Mouse (Mus musculus) testis, postnatal 10 days (tissue): ENCODE measurements around the gene Pnmt.

Experiments
- DNase-seq: peaks from one replicate; pipeline ENCODE4 v3.0.0; 2021; ENCODE audit warnings: low spot score

Pnmt gene

DNA sequence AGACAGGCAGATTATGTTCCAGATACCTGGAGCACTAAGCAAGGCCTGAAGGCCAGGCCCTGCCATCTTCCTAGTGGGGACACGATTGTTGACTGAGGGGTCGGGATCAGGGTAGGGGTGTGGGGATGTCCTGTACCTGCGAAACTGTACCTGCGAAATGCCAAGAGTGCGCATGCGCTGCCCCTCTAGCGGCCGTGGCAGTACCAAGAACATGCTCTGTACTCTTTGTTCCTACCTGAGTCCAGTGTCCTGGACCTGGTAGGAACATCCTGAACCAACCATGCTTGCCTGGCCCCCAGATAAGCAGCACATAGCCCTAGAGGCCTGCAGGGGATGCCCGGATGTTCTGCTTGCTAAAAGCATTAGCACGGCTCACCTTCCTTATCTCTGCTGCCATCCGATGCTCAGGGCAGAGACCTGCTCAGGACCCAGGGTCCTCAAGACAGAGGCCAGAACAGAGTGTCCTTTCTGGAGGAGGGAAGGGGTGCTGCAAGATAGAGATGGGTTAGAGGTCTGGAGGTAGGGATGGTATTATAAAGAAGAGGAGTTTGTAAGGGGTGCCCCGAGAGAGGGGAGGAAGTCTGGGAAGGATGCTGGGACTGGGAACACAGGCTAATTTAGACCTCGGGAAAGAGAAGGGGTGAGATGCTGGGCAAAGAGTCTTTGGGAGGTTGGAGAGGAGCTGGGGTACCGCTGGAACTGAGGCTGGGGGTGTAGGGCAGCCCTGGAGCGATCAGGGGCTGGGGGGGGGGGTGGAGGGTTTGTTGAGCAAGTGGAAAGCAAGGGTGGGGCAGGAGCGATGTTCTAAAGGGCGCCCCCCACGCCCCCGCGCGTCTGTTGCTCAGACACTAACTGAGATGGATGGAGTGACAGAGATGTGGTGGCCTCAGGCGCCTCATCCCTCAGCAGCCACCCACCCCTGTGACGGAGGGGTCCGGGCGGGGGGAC lies at the start of gene Pnmt:
Gene Pnmt (plus strand): TSS at position 813 of the 948 bp plus-strand sequence.
- no peak for DNase-seq

DNA sequence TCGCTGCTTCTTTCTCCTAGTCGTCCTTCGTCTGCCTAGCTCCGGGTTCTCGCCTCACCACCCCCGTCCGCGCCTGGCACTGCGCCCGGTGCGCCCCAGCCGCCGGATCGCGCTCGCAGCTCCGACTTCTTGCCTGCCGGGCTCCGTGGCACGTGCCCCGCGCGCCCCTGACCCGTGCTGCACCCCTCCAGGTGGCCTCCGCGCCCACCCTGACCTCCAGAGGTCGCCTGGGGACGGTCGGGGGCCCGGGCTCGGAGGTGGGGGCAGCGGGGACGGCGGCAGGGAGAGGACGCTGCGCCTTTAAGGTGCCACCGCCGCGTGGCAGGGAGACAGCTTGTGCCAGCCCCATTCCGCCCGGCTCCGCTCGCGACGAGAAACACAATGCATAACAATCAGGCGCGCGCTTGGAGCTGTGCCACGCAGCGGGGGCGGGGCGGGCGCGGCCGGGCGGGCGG lies 47.7 kb upstream of the Pnmt start:
- peak; percentile 72 for DNase-seq

DNA sequence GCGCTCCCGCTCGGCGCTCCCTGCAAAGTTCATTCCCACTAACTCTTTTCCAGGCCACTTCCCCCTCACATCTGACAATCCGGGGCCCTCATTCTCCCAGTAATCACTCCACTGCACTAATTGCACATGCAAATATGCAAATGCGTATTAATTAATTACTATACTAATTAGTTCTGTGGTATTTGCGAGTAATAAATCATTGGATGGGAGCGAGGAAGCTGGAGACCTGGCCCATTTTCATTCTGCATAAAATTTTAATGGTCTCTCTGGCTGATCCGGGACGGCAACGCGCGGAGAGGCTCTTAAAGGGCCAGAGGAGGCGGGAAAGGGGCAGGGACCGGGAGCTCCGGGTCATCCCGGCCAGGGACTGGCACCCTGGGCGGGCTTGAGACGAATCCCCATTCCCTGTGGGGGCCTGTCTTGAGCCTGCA lies 47.2 kb upstream of the Pnmt start:
- DNase-seq, result no peak

DNA sequence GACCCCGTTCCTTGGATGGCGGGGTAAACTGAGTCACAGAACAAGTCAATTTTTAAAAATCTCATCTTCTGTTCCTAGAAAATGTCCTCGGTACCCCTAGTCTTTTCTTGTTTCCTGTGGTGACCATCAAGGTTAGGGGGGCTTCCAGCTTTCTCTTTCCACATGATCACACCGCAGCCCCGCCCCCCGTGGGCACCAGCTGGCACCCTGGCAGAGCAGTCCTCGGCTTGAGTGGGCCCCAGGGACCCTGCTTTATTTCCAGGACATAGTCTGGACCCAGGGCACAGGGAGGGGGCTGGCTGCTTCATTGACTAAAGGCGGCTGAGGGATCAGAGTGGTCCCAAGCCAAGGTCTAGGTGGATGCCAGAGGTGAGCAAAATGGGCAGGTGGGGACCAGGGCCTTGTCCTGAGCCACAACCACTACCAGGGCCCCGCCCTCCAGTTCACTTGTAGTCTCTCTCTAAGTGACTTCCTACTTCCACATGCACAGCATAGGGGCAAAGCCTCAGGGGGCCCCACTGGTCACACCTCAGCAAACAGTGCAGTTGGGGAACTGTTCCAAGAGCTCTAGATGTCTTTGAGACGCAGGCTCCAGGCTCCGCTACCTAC lies 46.5 kb upstream of the Pnmt start:
- DNase-seq, result no peak

DNA sequence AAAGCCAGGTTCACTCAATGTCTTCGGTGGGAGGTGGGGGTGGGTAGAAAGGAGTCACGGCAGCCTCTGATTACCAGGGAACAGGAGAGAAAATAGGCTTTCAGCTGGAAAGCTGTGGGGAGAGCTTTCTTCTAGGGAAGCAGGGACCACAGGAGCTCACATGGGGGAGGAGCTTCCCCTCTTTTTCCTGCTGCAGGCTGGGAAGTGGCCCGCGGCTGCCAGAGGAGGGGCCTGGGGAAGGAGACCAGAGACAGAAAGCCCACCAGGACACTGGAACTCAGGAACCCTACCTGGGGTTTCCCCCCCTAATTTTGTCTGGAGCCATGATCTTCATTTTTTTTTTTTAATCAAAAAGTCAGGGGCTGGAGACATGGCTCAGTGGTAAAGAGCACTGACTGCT lies 45.7 kb upstream of the Pnmt start:
- no peak for DNase-seq

DNA sequence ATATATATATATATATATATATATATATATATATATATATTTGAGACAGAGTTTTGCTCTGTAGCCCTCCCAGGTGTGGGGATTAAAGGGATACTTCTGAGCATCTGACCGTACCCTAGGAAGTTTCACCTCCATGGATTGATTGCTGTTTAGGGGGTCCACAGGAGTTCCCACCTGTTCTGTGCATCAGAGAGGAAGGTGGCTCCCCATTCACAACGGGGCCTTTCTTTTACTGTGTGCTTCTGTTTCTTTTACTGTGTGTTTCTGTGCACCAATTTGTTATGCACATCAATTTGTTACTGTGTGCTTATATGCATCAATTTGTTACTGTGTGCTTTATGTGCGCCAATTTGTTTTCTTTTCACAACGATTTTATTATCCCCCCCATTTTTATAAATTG lies 45.1 kb upstream of the Pnmt start:
- DNase-seq, result no peak

DNA sequence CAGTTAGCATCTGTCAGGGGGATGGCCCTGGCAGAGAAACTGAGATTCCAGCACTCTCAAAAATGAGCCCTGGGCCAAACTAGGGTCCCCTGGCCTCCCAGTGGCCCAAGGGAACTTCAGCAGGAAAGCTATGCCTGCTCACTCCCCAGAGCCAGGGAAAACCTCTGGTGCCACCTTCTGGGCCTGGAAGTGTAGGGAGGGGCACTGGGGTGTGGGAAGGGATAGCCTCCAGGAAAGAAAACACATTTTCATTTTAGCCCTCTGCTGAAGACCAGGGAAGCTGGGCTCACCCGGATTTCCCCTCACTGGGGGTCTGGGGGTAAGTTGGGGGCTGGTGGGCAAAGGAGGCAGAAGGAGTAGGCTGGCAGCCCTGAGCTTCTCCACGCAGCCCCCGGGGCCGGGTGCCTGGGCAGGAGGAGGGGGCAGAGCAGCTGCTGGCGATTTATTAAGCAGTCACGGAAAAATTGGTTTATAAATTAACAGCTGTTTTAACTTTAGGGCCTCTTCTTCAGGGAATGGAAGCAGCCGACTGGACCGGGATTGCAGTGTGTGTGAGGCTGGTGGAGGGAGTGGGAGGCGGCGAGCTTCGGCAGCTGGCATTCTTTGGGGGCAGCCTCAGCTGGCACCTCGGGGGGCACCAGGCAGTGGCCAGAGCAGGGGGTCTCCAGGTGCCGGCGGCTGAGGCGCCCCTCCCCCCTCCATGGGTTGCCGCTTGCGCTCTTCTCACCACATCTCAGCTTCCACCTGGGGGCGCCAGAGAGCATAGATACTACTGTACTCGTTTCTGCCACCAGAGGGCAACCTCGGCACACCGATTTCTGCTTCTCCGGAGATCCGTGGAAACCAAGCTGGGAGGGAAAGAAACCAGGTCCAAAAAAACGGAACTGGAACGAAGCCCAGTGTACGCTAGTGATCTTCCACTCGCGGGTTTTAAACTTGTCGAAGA lies 44.0 kb upstream of the Pnmt start:
- peak; percentile 97 for DNase-seq

GRCm38 (mm10) chr11:98345253-98345652 lies 41.0 kb upstream of the Pnmt start:
- peak; percentile 91 for DNase-seq

DNA sequence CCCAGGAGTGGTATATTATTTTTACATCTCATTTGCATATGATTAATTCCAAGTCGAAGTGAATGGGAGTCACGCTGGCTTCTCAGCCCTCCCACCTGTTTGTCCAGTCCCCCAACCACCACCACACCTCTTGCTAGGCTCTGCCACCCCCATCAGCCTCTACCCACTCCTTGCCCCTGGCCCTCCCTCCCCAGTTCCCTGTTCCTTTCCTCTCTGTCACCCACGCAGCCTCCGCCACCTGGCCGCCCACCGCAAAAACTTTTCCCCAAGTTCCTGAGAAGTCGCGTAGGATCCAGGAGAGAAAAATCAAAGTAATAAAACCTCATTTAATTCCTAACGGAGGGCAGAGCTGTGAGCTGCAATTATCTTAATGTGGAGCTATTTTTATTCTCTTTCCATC lies 40.1 kb upstream of the Pnmt start:
- no peak for DNase-seq

GRCm38 (mm10) chr11:98347385-98348082 lies 38.7 kb upstream of the Pnmt start:
- DNase-seq, result no peak

DNA sequence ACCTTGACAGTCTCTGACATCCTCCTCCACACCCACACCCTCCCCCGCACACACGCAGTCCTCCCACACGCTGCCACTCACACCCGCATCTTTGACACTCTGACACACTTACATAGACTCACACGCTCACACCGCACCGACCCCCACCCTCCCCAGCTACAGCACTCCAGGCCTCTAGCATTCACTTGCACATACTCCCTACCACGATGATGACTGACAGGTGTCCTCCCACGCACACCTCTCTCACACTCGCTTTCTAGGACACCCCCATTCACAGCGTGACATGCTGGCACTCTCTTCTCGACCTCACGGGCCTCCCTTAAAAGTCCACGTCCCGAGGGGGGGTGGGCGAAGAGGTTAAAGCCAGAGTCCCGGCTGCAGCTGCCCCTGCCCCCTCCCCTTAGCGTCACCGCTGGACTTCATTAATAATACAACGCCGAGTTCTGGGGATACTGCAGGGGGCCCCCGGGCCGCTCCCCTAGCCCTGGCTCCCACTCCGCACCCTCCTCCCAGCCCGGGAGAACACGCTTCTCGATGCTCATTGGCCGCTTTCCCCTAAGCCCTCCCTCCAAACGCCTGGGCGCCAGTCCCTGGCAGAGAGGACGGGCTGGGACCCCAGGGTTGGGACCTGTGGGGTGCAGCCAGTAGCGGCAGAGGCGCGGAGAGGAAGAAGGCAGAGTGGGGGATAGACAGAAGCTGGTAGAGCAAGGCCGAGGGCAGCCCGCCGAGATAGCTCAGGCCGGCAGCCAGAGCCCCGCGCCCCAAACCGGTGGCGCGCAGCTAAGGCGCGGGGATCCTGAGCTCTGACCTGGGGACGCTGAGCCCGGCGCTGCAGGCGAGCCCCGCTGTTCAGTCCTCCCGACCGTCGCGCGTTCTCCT lies 37.9 kb upstream of the Pnmt start, which contains the start of gene Ppp1r1b:
Gene Ppp1r1b (plus strand): TSS at position 322 of the 879 bp plus-strand sequence.
- DNase-seq, result peak; percentile 75

DNA sequence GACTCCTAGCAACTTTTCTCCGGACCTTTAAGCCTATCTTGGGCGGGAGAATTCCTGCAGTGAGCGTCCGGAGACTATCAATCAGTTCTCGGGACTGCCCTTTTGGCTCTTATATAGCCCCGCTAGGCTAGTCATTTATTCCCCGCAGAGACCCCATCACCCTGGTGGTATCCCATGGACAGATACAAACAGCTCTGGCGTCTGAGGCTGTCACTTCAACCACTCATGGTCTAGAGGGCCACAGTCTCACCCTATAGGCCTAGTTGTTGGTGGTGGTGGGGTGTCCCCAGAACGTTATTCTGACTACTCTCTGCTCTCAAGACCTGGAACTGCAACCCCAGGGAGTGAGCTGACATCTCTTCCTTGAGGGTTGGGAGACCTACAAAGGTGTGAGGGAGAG lies 36.9 kb upstream of the Pnmt start:
- DNase-seq, result no peak

DNA sequence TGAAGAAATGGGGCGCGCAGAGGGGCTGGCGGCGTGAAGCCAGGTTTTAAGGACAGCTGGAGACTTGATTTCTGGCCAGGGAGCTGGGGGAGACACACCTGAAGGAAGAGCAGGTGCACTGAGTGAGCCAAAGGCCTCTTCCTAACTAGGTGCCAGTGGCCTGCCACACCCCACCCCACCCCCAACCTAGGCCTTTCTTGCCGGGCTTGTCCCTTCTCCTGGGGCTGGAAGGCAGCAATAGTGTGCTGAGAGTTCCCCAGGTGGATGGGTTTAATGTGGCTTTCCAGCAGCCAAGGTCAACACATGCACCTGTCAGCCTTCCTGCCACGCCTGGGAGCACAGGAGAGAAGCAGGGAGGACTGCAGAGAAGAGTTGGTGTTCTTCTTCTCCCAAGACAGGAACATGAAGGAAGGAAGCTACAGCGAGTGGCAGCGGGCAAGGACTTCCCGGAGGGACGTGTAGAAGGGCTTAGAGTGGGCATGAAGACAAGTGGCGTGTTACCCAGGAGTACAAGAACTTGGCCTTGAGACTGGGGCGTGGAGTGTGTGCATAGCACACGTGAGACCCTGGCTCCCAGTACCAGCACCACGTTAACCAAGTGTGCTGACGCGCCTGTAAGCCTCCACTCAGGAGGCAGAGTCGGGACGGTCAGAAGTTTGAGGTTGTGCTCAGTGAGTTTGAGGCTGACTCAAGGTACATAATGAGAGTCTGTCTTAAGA lies 33.8 kb upstream of the Pnmt start:
- DNase-seq, result no peak

GRCm38 (mm10) chr11:98353651-98354211 lies 32.5 kb upstream of the Pnmt start:
- DNase-seq, result peak; percentile 74

- no peak for DNase-seq
Measured at GRCm38 (mm10) chr11:98354445-98354844, 31.8 kb upstream of the Pnmt start.

- no peak for DNase-seq
Measured at GRCm38 (mm10) chr11:98355732-98356299, 30.4 kb upstream of the Pnmt start.

GRCm38 (mm10) chr11:98356625-98357394 lies 29.4 kb upstream of the Pnmt start:
- no peak for DNase-seq
